Mouse (Mus musculus) left cerebral cortex, adult 11 months (tissue): Measurements from ENCODE around the gene Smg6.

Experiments
- DNase-seq: peaks from one replicate; pipeline ENCODE4 v3.0.0; 2022; ENCODE audit warnings: low spot score

Gene Smg6

DNA sequence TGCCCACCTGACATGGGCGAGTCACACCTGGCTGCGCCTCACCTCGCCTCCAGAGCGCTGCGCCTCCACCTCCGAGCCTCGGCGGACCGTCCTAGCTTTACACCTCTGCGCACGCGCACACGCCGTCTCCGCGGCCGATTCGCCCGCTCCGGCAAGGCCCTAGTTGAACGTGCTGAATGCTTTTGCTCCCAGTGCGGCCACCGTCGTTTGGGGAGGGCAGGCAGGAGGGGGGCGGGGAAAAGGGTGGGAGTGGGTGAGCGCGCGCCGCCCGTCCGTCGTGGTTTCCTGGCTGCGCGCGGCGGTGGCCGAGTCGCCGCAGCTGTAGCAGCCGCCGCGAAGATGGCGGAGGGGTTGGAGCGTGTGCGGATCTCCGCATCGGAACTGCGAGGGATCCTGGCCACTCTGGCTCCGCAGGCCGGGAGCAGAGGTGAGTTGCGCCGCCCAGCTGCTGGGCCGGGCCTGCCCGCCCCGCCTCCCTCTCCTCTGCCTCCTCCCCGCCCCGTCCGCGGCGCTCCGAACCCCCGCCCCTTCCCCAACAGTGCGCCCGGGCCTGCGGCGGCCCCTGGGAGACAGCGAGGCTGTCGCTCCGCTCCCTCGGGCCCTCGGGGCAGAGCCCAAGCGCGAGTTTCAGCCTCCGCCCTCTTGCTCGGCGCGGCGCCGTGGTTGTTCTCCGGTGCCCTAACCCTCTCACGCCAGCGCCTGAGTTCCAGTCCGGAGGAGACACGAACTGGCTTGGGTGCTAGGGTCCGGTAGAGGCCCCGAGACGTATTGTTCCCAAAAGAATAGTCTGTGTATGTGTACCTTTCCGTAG, at the start of gene Smg6, which contains the start of gene Srr:
Gene Smg6 (plus strand): TSS at position 247 of the 811 bp plus-strand sequence.
Gene Srr (minus strand): TSS at position 372 of the 811 bp plus-strand sequence.
- DNase-seq: peak; percentile 85

DNA sequence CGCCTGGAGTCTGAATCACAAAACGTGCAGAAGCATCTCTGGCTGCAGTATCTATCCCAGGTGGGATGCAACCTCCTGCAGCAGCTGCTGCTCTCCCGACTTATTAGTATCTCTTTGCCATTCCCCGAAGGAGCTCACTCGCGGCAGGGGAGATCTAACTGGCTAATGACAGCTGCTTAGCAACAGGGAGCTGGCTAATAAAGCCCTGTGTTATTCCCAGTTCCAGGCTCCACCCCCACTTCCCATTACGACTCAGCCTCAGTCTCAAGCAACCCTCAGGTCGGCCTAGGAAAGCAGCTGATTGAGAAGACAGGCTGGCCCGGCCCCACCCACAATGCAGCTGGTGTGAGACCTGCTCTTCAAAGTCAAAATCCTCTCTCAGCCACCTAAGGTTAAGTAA, 48.8 kb upstream of the Smg6 start:
- DNase-seq: peak; percentile 72

DNA sequence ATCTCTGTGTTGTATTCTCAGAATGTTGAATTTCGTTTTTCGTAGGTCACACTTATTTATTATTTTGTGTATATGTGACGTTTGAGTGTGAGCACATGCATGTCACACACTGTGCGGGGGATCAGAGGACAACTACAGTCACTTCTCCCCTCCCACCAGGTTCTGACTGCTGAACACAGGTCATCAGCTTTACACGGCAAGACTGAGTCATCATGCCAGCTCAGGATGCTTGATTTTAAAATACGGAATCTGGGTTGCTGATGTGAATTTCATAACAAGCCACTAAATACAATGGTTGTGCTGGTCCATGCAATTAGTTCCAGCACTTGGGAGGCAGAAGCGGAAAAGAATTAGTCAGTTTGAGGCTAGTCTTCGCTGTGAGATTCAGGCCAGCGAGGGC, 44.6 kb upstream of the Smg6 start:
- DNase-seq: no peak

DNA sequence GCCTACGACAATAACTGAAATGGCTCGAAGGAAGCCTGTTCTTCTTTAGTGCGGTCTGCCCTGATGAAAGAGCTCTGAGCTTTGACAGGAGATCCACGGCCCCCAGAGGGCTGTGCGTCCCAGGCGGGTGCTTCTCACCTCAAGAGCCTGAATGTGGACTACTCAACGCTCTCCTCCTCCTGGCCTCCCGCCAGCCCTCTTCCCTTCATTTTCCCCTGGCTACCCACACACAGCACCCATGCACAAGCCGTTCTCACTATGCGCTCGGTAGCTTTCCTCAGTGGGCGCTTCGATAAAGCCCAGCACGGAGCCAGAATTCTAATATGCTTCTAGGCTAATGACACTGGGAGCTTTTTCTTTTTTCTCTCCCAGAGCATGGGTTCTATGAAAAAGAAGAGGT, 43.6 kb upstream of the Smg6 start:
- DNase-seq: no peak

DNA sequence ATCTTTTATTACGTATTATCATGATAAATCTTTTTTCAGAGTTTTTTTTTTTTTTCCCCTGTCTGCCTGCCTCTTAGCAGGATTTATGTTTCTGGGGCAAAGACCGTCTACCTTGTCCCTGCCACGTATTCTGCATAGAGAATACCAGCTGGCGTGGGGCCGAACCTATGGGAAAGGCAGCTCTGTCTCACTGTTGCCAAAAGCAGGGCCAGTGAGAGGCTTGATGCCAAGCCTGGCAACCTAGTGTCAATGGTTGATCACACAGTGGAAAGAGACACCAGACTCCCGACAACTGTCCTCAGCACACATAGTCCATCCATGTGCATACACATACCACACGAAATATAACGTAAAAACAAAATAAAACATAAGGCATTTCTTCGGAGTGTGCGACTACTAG, 42.5 kb upstream of the Smg6 start:
- DNase-seq: no peak

DNA sequence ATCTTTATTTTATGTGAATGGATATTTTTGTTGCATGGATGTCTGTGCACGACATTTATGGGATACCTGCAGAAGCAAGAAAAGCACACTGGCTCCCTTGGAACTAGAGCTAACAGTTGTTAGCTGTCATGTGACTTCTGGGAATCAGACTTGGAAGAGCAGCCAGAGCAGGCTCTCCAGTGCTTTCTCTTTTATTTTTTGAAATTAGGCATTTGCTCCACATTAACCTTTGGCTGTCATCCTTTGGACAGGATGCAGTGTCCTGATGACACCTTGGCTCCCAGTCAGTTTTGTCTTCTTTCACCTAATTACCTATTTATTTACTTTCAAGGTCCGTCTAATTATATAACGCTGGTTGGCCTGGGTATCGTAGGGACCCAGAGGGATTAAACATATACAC, 31.0 kb upstream of the Smg6 start:
- no peak for DNase-seq

DNA sequence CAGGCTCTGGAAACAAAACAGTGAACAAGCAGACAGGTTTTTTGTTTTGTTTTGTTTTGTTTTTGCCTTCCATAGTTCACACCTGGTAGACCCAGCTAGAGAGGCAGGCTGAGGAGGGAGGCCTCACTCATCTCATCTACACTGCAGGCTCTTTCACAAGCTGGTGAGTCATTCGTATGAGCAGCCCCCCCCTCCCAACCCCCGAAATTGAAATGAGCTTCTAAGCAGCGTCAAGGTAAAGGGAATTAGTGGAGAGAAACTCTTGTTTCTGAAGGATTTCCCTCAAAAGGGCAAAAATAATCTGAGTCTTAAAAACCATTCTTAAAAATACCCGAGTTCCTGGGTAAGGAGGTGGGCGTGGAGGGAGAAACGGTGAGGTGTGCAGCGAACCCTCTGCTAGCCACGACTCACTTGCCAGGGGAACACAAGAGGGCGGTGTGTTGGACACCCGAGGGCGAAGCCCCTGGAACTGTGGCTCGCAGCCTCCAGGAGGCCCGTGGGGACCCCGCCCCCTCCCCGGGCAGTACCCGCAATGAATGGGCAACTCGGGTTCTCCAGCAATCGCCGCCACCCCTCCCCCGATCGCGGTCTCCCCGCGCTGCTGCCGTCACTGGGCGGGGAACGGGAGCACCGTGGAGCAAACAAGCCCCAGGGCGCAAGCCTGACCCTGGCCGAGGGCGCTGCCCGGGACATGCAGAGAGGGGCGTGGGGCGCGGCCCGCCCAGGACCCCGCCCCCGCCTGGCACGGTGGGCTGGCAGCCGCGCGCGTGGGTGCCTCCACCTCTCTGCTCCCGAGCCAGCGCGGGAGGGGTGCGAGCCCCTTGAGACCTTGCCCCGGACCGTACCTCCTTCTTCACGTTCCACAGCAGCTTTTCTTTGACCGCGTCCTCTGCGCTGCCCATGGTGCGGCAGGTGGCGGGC, 29.4 kb upstream of the Smg6 start:
- peak; percentile 50 for DNase-seq

DNA sequence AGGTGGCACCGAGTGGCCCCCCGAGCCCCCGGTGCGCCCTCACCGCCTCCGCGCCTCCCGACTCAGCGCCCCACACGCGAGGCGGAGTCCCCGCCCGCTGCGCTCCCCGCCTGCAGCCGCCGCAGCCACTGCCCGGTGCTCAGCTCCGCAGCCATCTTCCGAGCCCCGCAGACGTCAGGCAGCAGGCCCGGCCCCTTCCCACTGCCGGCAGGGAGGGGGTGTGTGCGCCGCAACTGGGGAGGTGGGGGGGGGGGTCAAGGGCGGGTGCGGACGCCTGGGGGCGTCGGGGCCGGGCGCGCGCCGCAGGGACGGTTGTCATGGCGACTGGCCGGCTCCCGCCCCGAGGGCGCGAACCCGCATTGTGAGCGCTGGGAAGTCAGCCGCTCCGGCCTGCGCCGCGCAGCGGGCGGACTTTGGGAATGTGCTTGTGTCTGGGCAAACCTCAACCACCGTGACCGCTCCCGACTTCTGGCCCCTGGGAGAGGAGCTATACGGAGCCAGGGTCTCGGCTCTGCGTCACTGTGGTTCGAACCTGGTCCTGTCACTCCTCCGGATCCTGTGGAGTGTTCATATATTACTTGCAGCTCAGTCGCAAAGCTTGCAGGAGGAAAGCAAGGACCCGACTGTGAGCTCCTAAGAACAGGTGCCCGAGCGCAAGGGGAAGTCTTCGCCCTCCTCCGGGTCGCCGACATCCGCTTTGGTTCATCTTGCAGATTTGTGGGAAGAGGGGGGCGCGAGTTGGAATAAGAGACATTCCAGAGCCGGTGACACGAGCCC, 28.5 kb upstream of the Smg6 start, which contains the start of gene Sgsm2:
Gene Sgsm2 (minus strand): TSS at position 160 of the 777 bp plus-strand sequence.
- peak; percentile 49 for DNase-seq

DNA sequence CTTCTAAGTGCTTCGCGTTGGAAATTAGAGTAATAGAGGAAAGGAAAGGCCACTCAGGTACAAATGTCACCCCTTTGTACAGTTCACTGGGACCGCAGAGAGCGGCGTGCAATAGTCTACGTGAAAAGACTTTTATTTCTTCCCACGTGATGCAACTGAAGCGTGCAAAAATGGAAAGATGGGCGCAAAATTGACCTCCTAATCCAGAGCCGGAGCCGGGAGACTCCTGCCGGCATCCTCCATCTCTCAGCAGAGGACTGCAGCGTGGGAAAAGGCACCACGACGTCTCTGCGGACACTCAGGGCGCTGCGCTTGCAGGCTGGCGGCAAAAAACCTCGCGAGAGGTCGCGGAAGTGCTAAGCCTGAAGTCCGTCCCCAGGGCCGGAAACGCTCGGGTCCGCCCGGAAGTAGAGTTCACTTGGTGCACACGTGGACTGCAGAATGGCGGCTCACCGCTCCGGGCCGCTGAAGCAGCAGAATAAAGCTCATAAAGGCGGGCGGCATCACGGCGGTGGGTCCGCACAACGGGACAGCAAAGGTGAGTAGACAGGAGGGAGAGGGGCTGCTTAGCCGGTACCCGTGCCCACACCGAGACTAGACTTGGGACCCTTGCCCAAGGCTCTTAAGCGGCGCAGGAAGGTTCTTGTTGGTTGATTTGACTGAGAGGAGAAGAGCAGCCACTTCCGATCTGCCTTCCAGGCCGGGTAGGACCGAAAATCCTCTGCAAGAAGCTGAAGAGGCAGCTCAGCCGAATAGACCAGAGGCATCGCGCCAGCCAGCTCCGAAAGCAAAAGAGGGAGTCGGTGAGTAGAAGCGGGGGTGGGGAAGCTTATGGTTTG, 27.7 kb upstream of the Smg6 start, which contains the start of gene Tsr1:
Gene Tsr1 (plus strand): TSS at position 394 of the 839 bp plus-strand sequence.
- peak; percentile 84 for DNase-seq

DNA sequence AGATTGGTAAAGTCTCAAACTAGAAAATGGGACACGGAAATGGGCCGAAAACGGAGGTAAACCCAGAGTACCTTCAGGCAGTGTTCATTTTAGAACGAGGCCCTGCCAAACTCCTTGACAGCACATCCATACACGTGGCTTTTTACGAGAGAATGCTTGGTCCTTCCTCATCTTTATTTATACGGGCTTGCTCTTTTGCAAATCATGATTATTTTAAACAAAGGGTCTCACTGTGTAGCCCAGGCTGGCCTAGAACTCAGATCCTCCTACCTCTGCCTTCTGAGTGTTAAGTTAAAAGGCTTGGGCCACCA, 27.2 kb upstream of the Smg6 start:
- no peak for DNase-seq

DNA sequence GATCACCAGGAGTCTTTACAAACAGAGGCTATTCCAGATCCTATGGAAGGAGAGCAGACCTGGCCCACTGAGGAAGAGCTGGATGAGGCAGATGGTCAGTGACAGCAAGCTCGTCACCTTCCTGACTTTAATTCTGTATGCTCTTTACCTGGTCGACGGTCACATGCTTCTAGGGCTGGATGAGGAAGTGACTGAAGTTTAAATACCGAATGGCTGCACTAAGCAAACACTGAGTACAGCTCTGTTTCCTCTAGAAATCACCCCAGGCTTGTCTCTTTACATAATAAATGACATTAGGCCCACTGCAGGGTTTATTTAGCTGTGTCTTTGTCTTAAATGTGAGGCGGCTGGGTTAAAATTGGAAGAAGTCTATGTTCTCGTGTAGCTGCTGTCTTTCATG, 24.1 kb upstream of the Smg6 start:
- no peak for DNase-seq

DNA sequence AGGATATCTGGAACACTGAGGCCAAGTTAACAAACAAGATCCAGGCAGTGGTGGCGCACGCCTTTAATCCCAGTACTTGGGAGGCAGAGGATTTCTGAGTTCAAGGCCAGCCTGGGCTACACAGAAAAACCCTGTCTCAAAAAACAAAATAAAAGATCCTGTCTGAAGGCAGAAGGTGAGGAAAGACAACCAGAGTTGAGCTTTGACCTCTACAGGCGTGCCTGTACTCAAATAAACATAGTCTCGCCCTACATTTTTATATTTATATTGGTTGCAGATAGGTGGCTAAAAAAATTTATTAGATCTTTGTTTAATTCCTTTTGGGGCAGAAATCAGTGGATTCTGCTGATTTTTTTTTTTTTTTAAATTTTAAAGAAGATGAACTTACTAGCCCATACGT, 23.2 kb upstream of the Smg6 start:
- DNase-seq: no peak

DNA sequence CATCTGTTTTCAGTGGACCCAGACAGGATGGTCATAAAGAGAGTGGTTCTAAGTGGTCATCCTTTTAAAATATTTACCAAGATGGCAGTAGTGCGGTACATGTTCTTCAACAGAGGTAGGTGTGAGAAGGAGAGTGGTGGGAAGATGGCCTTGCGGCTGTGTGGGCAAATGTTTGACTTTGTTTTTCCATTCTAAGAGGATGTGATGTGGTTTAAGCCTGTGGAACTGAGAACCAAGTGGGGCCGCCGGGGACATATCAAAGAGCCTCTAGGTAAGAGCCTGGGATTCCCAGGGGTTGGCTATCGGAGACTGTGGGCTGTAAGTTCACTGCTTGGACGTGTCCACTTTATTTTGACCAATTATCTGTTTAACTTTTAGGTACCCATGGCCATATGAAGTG, 17.8 kb upstream of the Smg6 start:
- no peak for DNase-seq

DNA sequence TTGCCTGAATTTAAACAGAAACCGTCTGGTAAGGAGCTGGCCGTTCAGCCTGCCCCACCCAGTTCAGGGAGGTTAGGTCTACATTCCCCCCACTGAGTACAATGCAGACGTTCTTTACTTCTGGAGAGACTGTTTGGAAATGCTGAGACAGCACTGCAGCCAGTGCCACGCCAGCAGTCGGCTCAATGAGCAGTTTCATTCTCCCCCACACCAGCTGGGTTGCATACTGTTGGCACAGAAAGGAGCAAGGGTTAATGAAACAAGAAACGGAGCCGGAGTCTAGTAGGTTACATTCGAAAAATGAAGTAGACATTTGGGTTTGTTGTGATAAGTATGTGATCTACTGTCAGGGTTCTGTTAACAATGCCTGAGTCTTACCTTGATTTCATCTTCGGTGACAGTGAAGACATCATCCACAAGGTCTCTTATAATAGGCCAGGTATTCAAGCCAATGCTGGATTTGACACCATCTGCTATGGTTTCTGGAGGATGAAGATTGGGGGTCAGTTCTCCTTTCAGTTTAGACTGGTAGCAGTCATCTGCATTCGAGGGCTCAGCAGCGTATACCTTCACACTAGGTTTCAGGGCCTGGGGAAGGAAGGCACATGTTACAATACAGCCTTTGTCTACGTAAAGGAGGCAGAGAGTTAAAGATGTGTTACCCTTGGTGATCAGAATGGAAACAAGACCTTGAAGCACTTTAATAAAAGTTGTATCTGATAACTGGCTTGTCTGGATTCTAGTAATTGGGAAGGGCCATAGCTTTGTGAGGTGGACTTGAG, 16.8 kb upstream of the Smg6 start:
- DNase-seq: no peak

DNA sequence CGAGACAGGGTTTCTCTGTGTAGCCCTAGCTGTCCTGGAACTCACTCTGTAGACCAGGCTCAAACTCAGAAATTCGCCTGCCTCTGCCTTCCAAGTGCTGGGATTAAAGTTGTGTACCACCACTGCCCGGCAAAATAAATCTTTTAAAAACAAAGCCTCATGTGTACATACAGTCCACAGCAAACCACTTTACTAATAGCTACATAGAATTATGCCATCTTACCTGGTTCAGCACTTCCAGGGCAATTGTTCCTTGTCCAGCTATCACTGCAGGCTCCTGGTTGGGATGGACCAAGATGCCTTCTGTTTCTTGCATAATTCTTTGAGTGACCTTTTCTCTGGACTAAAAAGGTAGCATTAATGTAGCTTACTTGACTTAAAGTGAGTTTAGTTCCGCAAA, 15.6 kb upstream of the Smg6 start:
- DNase-seq: no peak

DNA sequence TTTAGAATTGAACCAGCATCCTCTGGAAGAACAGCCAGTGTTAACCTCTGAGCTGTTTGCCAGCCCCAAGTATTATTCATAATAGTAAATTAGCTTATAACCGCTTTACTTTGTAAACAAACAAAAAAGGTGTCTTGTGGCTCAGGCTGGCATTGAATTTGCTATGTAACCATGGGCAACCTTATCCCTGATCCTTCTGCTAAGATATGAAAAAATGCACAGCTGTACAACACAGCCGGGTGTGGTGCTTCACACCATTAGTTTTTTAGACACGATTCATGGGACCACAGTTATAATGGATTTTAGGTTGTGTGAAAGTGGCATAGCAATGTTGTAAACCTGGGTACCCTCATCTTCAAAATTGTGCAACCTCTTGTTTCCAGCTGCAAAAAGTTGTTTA, 13.1 kb upstream of the Smg6 start:
- DNase-seq: no peak

DNA sequence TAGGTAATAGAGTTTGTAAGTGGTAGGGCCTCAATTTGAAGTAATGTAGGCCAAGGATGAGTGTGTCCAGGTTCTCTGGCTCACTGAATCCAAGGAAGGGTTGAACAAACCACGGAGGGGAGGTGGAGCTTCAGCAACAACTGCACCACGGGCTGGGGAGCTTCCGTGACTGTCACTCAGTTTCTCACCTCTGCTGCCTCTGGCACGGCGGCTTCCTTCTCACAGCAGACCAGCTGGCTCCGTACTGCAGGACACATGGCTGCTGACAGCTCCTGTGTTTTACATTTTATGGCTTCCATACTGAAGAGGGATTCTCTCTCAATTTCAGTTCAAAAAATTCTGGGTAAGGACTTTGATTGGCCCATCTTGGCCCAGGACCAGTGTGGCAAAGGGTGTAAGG, 6.4 kb upstream of the Smg6 start:
- no peak for DNase-seq

DNA sequence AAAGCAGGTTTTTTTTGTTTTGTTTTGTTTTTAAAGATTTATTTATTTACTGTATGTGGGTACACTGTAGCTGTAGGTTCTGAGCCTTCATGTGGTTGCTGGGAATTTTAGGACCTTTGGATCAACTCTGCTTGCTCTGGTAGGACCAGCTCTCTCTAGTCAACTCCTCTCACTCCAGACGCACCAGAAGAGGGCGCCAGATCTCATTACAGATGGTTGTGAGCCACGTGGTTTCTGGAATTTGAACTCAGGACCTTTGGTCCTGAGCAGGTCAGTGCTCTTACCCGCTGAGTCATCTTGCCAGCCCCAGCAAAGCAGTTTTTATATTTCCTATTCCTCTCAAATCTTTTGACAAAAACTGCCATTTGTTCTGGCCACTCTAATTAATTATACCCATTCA, 1.5 kb upstream of the Smg6 start:
- no peak for DNase-seq

DNA sequence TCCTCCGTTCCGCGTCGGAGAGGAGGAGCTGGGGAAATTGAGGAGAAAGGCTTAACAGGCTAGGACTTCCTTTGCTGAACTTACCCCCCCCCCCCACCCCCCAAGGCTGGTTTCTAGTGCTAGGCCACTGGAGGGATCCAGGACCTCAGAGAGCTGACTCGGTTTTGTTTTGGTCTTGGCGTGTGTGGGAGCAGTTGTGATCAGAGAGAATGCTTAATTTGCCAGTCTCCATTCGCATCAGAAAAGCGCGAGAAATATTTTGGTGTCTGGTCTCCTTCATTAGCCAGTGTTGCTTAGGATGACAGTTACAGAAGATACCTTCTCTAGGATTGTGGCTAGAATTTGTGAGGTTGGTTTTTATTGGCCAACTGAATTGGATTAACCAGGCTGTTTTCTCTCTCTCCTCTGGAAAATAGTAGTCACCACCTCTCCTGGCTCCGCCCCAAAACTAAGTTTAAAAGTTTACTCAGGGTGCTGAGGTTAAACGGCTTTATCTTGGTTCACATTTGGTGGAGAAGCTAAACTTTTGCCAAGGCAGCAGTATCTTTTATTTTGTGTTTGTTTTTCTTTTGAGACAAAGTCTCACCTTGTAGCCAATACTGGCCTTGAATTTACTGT, 874 bp downstream of the Smg6 start:
- DNase-seq: no peak

DNA sequence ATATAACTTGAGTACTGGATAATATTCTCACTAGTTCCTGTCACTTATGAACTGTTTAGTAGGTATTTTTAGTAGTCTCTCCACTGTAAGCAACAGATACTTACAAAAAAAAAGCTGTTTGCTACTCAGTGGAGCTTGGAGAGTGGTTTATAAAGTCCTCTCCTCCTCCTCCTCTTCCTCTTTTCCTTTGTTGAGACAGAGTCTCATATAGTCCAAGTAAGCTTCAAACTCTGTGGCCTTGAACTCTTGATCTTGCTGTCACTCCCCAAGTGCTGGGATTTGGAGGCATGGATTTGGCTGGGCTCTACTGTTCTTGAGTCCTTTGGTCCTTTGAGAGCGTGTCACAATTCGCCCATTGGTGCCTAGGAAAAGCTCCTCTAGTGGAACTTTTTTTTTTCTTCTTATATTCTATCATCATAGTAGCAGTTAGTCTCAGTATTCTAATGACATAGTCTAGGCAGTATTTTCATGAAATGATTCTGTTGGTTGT, 1.7 kb downstream of the Smg6 start:
- no peak for DNase-seq
